Mouse (Mus musculus) macrophage (primary cell): ENCODE results near the gene Setx. TPM values are rescaled to one million over a fixed set of nuclear protein-coding genes. Genes with fewer than 3 reads are reported as not detected.
"Not testable (repeated sequence)": the region's sequence is repeated elsewhere in the genome, so short reads cannot be mapped to it uniquely, and the experiment has no call there.

Experiments used
- H3K27ac ChIP-seq: fragments of 350-480 bp; formaldehyde crosslinking; 2 replicates; pipeline ENCODE4 v1.9.0; 2021
- H3K36me3 ChIP-seq: fragments of 350-480 bp; formaldehyde crosslinking; 2 replicates; pipeline ENCODE4 v1.9.0; 2021; ENCODE audit errors: inconsistent target
- H3K4me3 ChIP-seq: fragments of 350-480 bp; formaldehyde crosslinking; 2 replicates; pipeline ENCODE4 v1.9.0; 2021; ENCODE audit errors: inconsistent target
- H3K79me2 ChIP-seq: fragments of 350-480 bp; formaldehyde crosslinking; 2 replicates; pipeline ENCODE4 v1.9.0; 2021; ENCODE audit errors: inconsistent target
- WGBS: methylation state at CpG from one replicate; pipeline ENCODE4 v1.1.7; 2026; ENCODE audit warnings: inconsistent platforms; ENCODE audit not compliant: missing documents; 5-methylcytosine and 5-hydroxymethylcytosine counted together
- polyA plus RNA-seq: library from polyadenylated mRNA; stranded (reverse); fragments of 250-400 nt; gene quantifications from 3 replicates; pipeline ENCODE4 v1.2.4, GENCODE M21; 2018; ENCODE audit warnings: inconsistent platforms
- total RNA-seq, 78 experiments: library from RNA; depleted of rRNA; stranded (reverse); fragments of 250-400 nt; gene quantifications; 1 replicate in 9 of 78; 2 replicates in 24 of 78; 3 replicates in 43 of 78; 4 replicates in 2 of 78; pipeline ENCODE4 v1.2.4; 2018; ENCODE audit warnings: inconsistent platforms in 56 of 78

The Setx gene
- 10 to 100 TPM in 25 of 26 experiments, 1 to 10 TPM in 1; 9.0 to 93.0 (median 45.5) TPM for total RNA-seq (2018; cell fraction: chromatin; rRNA removed)
- 10 to 100 TPM in 25 of 26 experiments, 1 to 10 TPM in 1; 9.9 to 33.1 (median 19.7) TPM for total RNA-seq (2018; cell fraction: cytosol; rRNA removed)
- 10 to 100 TPM; 18.1 to 52.9 (median 30.0) TPM for total RNA-seq (2018; cell fraction: nucleus; rRNA removed)
- polyA plus RNA-seq = 13.1 to 14.8 TPM (median 13.7 TPM) in 3 replicates

GRCm38 (mm10) chr2:29123907-29124569, at the start of gene Setx:
Gene Setx, plus strand, starts transcription at chr2:29124181.
- H3K4me3 ChIP-seq = peak within 1 kb of the TSS; percentile 40
- no peaks in the 10 kb centered on the region for H3K36me3 ChIP-seq
- peaks cover 24% of the 10 kb centered on the region for H3K79me2 ChIP-seq
- H3K27ac ChIP-seq = 0 out of 2 replicates have a peak within 1 kb of the TSS, but pooled peaks have one; percentile 17
- WGBS = 68% methylated on average over 14 of the region's 14 CpGs

GRCm38 (mm10) chr2:29074676-29075075, 49.3 kb upstream of the Setx start:
- no peak overlapping the region for H3K4me3 ChIP-seq
- no peak overlapping the region for H3K27ac ChIP-seq
- H3K36me3 ChIP-seq = peaks cover 89% of the 10 kb centered on the region
- H3K79me2 ChIP-seq = no peaks in the 10 kb centered on the region
- WGBS = 96% methylated on average over 7 of the region's 7 CpGs

GRCm38 (mm10) chr2:29075331-29076070, 48.5 kb upstream of the Setx start:
- 93% methylated on average over 7 of the region's 11 CpGs for WGBS
- no peak overlapping the region for H3K4me3 ChIP-seq
- H3K79me2 ChIP-seq = no peaks in the 10 kb centered on the region
- peaks cover 90% of the 10 kb centered on the region for H3K36me3 ChIP-seq
- no peak overlapping the region for H3K27ac ChIP-seq

GRCm38 (mm10) chr2:29076226-29076625, 47.8 kb upstream of the Setx start:
- no peaks in the 10 kb centered on the region for H3K79me2 ChIP-seq

GRCm38 (mm10) chr2:29081965-29082364, 42.0 kb upstream of the Setx start:
- WGBS = 63% methylated on average over 3 of the region's 3 CpGs
- no peaks in the 10 kb centered on the region for H3K79me2 ChIP-seq

More at GRCm38 (mm10) chr2:29076226-29076625, 47.8 kb upstream of the Setx start:
- 95% methylated on average over 2 of the region's 2 CpGs for WGBS
- Histone ChIP-seq H3K4me3 (no peak overlapping the region), H3K36me3 (peaks cover 90% of the 10 kb centered on the region), H3K27ac (no peak overlapping the region)

GRCm38 (mm10) chr2:29086026-29086425, 38.0 kb upstream of the Setx start:
- Histone ChIP-seq H3K4me3 (no peak overlapping the region), H3K36me3 (peaks cover 54% of the 10 kb centered on the region; the same call in 1 of the 2 replicates), H3K27ac (no peak overlapping the region), H3K79me2 (no peaks in the 10 kb centered on the region)
- 91% methylated on average over 4 of the region's 7 CpGs for WGBS

More at GRCm38 (mm10) chr2:29081965-29082364, 42.0 kb upstream of the Setx start:
- Histone ChIP-seq H3K27ac (no peak overlapping the region), H3K4me3 (no peak overlapping the region), H3K36me3 (peaks cover 90% of the 10 kb centered on the region)

GRCm38 (mm10) chr2:29089276-29089675, 34.7 kb upstream of the Setx start:
- not testable (repeated sequence) for H3K79me2 ChIP-seq, H3K27ac ChIP-seq, H3K4me3 ChIP-seq
- 87% methylated on average over 6 of the region's 6 CpGs for WGBS
- H3K36me3 ChIP-seq = peaks cover 24% of the 10 kb centered on the region; the same call in 1 of the 2 replicates

- WGBS = 87% methylated on average over 7 of the region's 8 CpGs
- Histone ChIP-seq H3K27ac (no peak overlapping the region), H3K4me3 (no peak overlapping the region)
Measured at GRCm38 (mm10) chr2:29095674-29096073, 28.3 kb upstream of the Setx start.

GRCm38 (mm10) chr2:29096751-29097150, 27.2 kb upstream of the Setx start:
- Histone ChIP-seq H3K79me2 (no peaks in the 10 kb centered on the region), H3K4me3 (no peak overlapping the region), H3K36me3 (no peaks in the 10 kb centered on the region), H3K27ac (no peak overlapping the region)
- WGBS = 86% methylated on average over 4 of the region's 4 CpGs

More at GRCm38 (mm10) chr2:29095674-29096073, 28.3 kb upstream of the Setx start:
- no peaks in the 10 kb centered on the region for H3K79me2 ChIP-seq
- no peaks in the 10 kb centered on the region for H3K36me3 ChIP-seq

GRCm38 (mm10) chr2:29097465-29097864, 26.5 kb upstream of the Setx start:
- H3K27ac ChIP-seq = no peak overlapping the region
- WGBS = 93% methylated on average over 3 of the region's 3 CpGs
- no peaks in the 10 kb centered on the region for H3K79me2 ChIP-seq
- H3K36me3 ChIP-seq = no peaks in the 10 kb centered on the region
- H3K4me3 ChIP-seq = no peak overlapping the region

GRCm38 (mm10) chr2:29097955-29098354, 26.0 kb upstream of the Setx start:
- WGBS = no CpG with 5 or more reads among the region's 5 CpGs
- not testable (repeated sequence) for H3K79me2 ChIP-seq, H3K4me3 ChIP-seq, H3K36me3 ChIP-seq, H3K27ac ChIP-seq

- Histone ChIP-seq H3K27ac (no peak overlapping the region), H3K79me2 (no peaks in the 10 kb centered on the region), H3K36me3 (no peaks in the 10 kb centered on the region), H3K4me3 (no peak overlapping the region)
- WGBS = 77% methylated on average over 8 of the region's 8 CpGs
Measured at GRCm38 (mm10) chr2:29098786-29099185, 25.2 kb upstream of the Setx start.

- no peak overlapping the region for H3K4me3 ChIP-seq
- no peak overlapping the region for H3K27ac ChIP-seq
- H3K79me2 ChIP-seq = no peaks in the 10 kb centered on the region
- no peaks in the 10 kb centered on the region for H3K36me3 ChIP-seq
- WGBS = 92% methylated on average over 14 of the region's 14 CpGs
Measured at GRCm38 (mm10) chr2:29099646-29100045, 24.3 kb upstream of the Setx start.

GRCm38 (mm10) chr2:29100822-29101534, 23.0 kb upstream of the Setx start:
- WGBS = 22% methylated on average over 5 of the region's 7 CpGs
- H3K79me2 ChIP-seq = no peaks in the 10 kb centered on the region
- 0 out of 2 replicates have a peak overlapping the region, but pooled peaks have one; percentile 8 for H3K27ac ChIP-seq
- peak overlapping the region; percentile 18 for H3K4me3 ChIP-seq
- H3K36me3 ChIP-seq = no peaks in the 10 kb centered on the region
